Mouse (Mus musculus): Measurements from ENCODE around the gene Ffar2. TPM values are rescaled to one million over a fixed set of nuclear protein-coding genes. Genes with fewer than 3 reads are reported as not detected.

Ffar2 gene
- polyA plus RNA-seq, 1 experiment from 2014 or later = 0.10 TPM

DNA sequence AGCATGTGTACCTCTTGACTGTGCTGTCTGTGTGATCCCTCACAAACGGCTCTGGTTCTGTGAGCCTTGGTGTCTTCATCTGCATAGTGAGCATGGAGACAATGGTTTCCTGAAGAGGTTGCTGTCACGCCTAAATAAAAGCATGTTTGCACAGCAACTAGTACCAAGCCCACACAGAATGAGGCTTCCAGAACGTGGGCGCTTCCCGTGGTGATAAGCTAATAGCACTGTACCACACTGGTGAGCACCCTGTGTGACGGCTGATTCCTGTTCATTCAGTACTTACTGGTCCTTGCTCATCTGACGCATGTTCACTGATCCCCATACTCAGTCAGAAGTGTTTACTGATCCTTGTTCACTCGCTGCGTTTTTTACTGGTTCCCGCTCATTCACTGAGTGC is 33.4 kb downstream of the Ffar2 start:
- Histone ChIP-seq H3K36me3 (ENCODE audit: control insufficient read depth, insufficient read depth, low read length) (no peaks in the 10 kb centered on the region), H3K4me1 (ENCODE audit: control insufficient read depth, insufficient read depth, low read depth, low read length) (no peaks in the 10 kb centered on the region; the same call in 1 of the 2 replicates), H3K27me3 (replicated peaks; ENCODE audit: control insufficient read depth, insufficient read depth, low read length) (0 out of 2 replicates have a peak, but pooled peaks cover 2% of the 10 kb centered on the region), H3K4me2 (ENCODE audit: low read length) (no peak overlapping the region), H3K4me3 (ENCODE audit: low read length) (no peak overlapping the region), H3K9ac (ENCODE audit: low read depth, low read length) (no peak overlapping the region), H3K9me3 (ENCODE audit: control insufficient read depth, low read length) (no peaks in the 10 kb centered on the region), H3K27ac (ENCODE audit: low read depth, low read length) (no peak overlapping the region)
- ATAC-seq = no peak
- 69% methylated on average over 10 of the region's 10 CpGs for WGBS

DNA sequence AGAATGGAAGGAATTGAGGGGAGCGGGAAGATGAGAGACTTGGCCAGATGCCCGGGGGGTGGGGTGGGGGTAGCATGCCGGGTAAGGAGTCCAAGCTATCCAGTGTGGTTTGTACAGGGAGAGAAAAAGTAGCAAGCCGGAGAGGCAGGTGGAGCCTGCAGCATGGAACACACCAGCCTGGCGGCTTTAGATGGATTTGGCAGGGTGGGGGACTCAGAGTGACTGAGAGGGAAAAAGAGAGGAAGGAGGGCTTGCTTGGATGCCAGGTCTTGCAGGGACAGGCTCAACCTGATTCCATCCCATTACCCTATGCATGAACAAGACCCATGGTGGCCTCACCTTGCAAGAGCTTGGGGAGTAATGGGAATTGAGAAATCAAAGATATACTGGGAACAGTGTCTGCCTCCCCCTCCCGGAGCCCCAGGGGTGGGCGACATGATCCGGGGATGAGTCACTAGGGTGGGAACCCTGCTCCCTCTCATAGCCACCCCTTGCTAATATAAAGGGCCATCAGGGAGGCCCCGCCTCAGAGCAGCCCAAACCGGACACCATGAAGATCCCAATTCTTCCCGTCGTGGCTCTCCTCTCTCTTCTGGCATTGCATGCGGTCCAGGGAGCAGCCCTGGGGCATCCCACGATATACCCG is 36.1 kb downstream of the Ffar2 start, which contains the start of gene Krtdap:
Gene Krtdap, plus strand, starts transcription at position 520 of the 646 bp plus-strand sequence.
- H3K27me3 ChIP-seq (replicated peaks; ENCODE audit: control insufficient read depth, insufficient read depth, low read length) = 0 out of 2 replicates have a peak, but pooled peaks cover 2% of the 10 kb centered on the region
- WGBS = 47% methylated on average over 15 of the region's 15 CpGs
- ATAC-seq = no peak
- no peaks in the 10 kb centered on the region; the same call in 1 of the 2 replicates for H3K4me1 ChIP-seq (ENCODE audit: control insufficient read depth, insufficient read depth, low read depth, low read length)
- H3K9me3 ChIP-seq (ENCODE audit: control insufficient read depth, low read length) = no peaks in the 10 kb centered on the region
- no peak within 1 kb of the TSS for H3K9ac ChIP-seq (ENCODE audit: low read depth, low read length)
- H3K27ac ChIP-seq (ENCODE audit: low read depth, low read length) = no peak within 1 kb of the TSS
- H3K4me2 ChIP-seq (ENCODE audit: low read length) = no peak within 1 kb of the TSS
- H3K36me3 ChIP-seq (ENCODE audit: control insufficient read depth, insufficient read depth, low read length) = no peaks in the 10 kb centered on the region
- no peak within 1 kb of the TSS for H3K4me3 ChIP-seq (ENCODE audit: low read length)

DNA sequence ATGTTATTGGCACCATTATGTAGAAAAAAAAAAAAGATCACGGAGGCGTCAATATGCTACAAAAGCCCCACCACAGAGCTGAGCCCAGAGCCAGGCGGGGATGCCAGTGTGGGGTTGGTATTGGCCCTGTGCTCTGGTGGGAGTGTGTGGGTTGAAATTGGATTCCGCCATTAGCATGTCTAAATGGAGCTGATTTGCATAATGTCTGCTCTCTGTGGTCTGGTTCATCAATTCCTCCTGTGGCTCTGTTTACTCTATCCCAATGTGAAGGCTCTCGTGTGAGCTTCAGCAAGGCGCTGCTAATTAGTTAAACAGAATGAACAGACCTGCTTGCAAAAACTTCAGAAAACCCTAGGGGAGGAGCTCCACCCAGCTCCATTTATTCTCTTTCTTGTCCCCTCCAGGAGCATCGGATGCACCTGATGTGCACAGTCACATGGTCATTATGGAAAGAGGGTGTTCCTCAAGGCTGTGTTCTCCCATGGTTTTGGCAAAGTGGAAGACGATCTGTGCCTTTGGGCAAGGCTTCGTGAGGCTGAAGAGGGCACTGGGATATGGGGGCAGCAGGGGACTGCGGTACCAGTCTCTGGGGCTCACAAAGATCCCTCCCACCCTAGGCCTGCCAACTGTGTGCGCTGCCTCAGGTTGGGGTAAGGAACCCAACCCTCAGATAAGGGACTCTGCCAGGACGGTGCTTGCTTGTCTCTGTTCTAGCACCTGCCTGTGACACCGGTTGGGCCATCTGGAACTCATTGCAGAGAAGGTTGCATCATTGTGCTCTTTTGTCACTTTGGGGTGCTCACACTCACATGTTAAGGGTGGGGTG is 37.6 kb downstream of the Ffar2 start:
- H3K36me3 ChIP-seq (ENCODE audit: control insufficient read depth, insufficient read depth, low read length) = no peaks in the 10 kb centered on the region
- peak; percentile 87 for ATAC-seq

DNA sequence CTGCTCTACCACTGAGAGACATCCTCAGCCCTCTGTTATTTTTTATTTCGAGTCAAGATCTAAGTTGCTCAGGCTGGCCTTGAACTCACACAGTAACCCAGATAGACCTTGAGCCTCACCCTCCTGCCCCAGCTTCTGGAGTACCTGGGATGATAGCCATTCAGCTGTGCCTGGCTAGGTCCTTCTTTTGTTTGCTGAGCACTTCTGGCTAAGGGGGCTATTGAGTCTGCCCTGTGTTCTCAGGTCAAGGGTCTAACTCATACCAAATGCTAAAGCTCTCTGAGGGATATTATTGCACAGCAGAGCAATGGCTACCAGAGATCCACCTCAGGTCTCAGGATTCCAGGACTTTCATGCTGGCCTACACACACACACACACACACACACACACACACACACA is 38.4 kb downstream of the Ffar2 start:
- WGBS = 70% methylated on average over 1 of the region's 1 CpGs
- no peak overlapping the region for H3K9ac ChIP-seq (ENCODE audit: low read depth, low read length)
- no peak overlapping the region for H3K27ac ChIP-seq (ENCODE audit: low read depth, low read length)
- no peak overlapping the region for H3K4me3 ChIP-seq (ENCODE audit: low read length)
- H3K4me2 ChIP-seq (ENCODE audit: low read length) = no peak overlapping the region
- no peaks in the 10 kb centered on the region for H3K36me3 ChIP-seq (ENCODE audit: control insufficient read depth, insufficient read depth, low read length)
- no peaks in the 10 kb centered on the region; the same call in 1 of the 2 replicates for H3K4me1 ChIP-seq (ENCODE audit: control insufficient read depth, insufficient read depth, low read depth, low read length)
- ATAC-seq = no peak; the same call in 1 of the 2 replicates
- H3K9me3 ChIP-seq (ENCODE audit: control insufficient read depth, low read length) = no peaks in the 10 kb centered on the region
- 0 out of 2 replicates have a peak, but pooled peaks cover 2% of the 10 kb centered on the region for H3K27me3 ChIP-seq (replicated peaks; ENCODE audit: control insufficient read depth, insufficient read depth, low read length)

More for the DNA sequence above, 37.6 kb downstream of the Ffar2 start:
- WGBS = 46% methylated on average over 13 of the region's 13 CpGs
- H3K4me2 ChIP-seq (ENCODE audit: low read length) = no peak overlapping the region
- H3K4me1 ChIP-seq (ENCODE audit: control insufficient read depth, insufficient read depth, low read depth, low read length) = no peaks in the 10 kb centered on the region; the same call in 1 of the 2 replicates
- H3K9ac ChIP-seq (ENCODE audit: low read depth, low read length) = no peak overlapping the region
- H3K9me3 ChIP-seq (ENCODE audit: control insufficient read depth, low read length) = no peaks in the 10 kb centered on the region
- H3K27me3 ChIP-seq (replicated peaks; ENCODE audit: control insufficient read depth, insufficient read depth, low read length) = 0 out of 2 replicates have a peak, but pooled peaks cover 2% of the 10 kb centered on the region
- no peak overlapping the region for H3K4me3 ChIP-seq (ENCODE audit: low read length)
- no peak overlapping the region for H3K27ac ChIP-seq (ENCODE audit: low read depth, low read length)

DNA sequence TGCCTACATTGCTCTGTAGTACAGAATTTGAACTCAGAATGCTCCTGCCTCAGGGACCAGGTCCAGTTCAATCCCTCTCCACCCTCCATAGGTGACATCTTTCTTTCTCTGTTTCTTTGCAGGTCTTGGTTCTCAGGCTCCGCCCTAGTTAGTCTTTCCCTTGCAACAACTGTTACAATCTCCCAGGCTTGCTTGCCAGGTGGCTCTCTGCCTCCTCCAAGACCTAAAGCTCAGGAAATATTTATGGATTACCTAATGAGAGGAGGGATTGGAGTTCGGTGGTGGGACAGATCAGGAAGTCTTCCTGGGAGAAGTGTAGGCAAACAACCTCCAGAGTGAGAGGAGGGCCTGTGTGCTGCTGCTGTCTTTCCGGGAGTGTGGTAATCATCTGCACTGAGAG is 40.9 kb downstream of the Ffar2 start:
- H3K9me3 ChIP-seq (ENCODE audit: control insufficient read depth, low read length) = no peaks in the 10 kb centered on the region
- no peaks in the 10 kb centered on the region; the same call in 1 of the 2 replicates for H3K4me1 ChIP-seq (ENCODE audit: control insufficient read depth, insufficient read depth, low read depth, low read length)
- H3K27me3 ChIP-seq (replicated peaks; ENCODE audit: control insufficient read depth, insufficient read depth, low read length) = no peaks in the 10 kb centered on the region
- no peak overlapping the region for H3K4me3 ChIP-seq (ENCODE audit: low read length)
- no peak overlapping the region for H3K4me2 ChIP-seq (ENCODE audit: low read length)
- H3K9ac ChIP-seq (ENCODE audit: low read depth, low read length) = no peak overlapping the region
- no peak for ATAC-seq
- no peaks in the 10 kb centered on the region for H3K36me3 ChIP-seq (ENCODE audit: control insufficient read depth, insufficient read depth, low read length)
- WGBS = 89% methylated on average over 3 of the region's 3 CpGs
- H3K27ac ChIP-seq (ENCODE audit: low read depth, low read length) = no peak overlapping the region

DNA sequence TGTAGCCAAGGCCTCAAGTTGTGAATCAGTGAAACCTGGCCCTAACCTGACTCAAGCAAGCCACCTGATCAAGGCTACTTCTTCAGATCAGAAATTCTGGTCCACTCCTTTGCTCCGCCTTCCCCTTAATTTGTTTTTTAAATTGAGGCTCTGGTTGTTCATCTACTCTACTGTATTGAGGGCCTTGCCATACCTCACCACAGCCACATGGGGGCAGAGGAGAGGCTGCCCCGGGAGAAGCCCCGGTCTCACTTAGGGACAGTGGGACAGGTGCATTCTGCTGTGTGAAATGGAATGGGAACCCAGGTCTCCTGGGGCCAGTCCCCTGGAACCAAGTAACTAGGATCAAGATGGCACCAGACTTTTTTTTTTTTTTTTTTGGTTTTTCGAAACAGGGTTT is 41.8 kb downstream of the Ffar2 start:
- Histone ChIP-seq H3K27me3 (replicated peaks; ENCODE audit: control insufficient read depth, insufficient read depth, low read length) (no peaks in the 10 kb centered on the region), H3K9ac (ENCODE audit: low read depth, low read length) (no peak overlapping the region), H3K36me3 (ENCODE audit: control insufficient read depth, insufficient read depth, low read length) (no peaks in the 10 kb centered on the region), H3K4me3 (ENCODE audit: low read length) (no peak overlapping the region), H3K4me2 (ENCODE audit: low read length) (no peak overlapping the region), H3K4me1 (ENCODE audit: control insufficient read depth, insufficient read depth, low read depth, low read length) (no peaks in the 10 kb centered on the region; the same call in 1 of the 2 replicates), H3K27ac (ENCODE audit: low read depth, low read length) (no peak overlapping the region), H3K9me3 (ENCODE audit: control insufficient read depth, low read length) (no peaks in the 10 kb centered on the region)
- ATAC-seq = no peak
- 76% methylated on average over 4 of the region's 4 CpGs for WGBS

DNA sequence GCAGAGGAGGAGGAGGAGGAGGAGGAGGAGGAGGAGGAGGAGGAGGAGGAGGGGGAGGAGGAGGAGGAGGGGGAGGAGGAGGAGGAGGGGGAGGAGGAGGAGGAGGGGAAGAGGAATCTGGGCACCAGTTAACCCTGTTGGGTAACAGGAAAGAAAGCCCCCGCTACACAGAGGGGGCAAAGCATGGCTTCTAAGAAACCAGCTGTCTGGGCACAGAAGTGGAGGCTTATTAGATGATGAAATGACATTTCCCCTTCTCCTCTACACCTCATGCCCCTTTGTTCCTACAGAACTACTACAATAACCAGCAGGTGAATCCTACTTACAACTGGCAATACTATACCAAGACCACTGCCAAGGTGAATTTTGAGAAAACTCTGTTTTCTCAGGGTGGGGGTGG is 45.7 kb downstream of the Ffar2 start:
- no peak for ATAC-seq
- Histone ChIP-seq H3K4me1 (ENCODE audit: control insufficient read depth, insufficient read depth, low read depth, low read length) (no peaks in the 10 kb centered on the region), H3K27me3 (replicated peaks; ENCODE audit: control insufficient read depth, insufficient read depth, low read length) (no peaks in the 10 kb centered on the region), H3K4me3 (ENCODE audit: low read length) (no peak overlapping the region), H3K9ac (ENCODE audit: low read depth, low read length) (no peak overlapping the region), H3K27ac (ENCODE audit: low read depth, low read length) (no peak overlapping the region), H3K9me3 (ENCODE audit: control insufficient read depth, low read length) (no peaks in the 10 kb centered on the region), H3K4me2 (ENCODE audit: low read length) (no peak overlapping the region), H3K36me3 (ENCODE audit: control insufficient read depth, insufficient read depth, low read length) (no peaks in the 10 kb centered on the region)
- 85% methylated on average over 1 of the region's 1 CpGs for WGBS

DNA sequence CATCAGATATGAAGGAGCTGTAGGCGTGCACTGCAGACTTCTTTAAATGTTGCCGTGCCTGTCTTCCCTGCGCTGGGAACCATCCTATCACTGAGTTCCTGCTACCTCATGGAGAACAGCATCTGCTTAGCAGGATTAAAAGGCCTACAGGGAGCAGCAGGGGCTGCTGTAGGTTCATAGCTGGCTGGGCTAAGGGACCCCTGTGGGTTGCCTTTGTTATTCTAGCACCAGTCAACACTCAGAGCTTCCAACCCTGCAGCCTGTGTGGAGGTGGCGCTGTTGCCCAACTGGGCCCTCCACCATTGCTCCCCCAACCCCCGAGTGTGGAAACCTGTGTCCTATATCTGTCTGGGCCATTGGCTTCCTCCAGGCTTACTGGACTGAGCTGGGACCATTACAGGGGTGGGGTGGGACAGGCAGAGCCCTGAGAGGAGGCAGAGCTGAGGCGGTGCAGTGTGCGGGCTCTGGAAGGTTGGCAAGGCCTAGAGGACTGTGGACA is 46.4 kb downstream of the Ffar2 start:
- Histone ChIP-seq H3K4me2 (ENCODE audit: low read length) (no peak overlapping the region), H3K4me1 (ENCODE audit: control insufficient read depth, insufficient read depth, low read depth, low read length) (no peaks in the 10 kb centered on the region), H3K36me3 (ENCODE audit: control insufficient read depth, insufficient read depth, low read length) (no peaks in the 10 kb centered on the region), H3K4me3 (ENCODE audit: low read length) (no peak overlapping the region), H3K9me3 (ENCODE audit: control insufficient read depth, low read length) (no peaks in the 10 kb centered on the region), H3K27ac (ENCODE audit: low read depth, low read length) (no peak overlapping the region), H3K9ac (ENCODE audit: low read depth, low read length) (no peak overlapping the region), H3K27me3 (replicated peaks; ENCODE audit: control insufficient read depth, insufficient read depth, low read length) (no peaks in the 10 kb centered on the region)
- WGBS = 40% methylated on average over 7 of the region's 7 CpGs
- no peak for ATAC-seq

DNA sequence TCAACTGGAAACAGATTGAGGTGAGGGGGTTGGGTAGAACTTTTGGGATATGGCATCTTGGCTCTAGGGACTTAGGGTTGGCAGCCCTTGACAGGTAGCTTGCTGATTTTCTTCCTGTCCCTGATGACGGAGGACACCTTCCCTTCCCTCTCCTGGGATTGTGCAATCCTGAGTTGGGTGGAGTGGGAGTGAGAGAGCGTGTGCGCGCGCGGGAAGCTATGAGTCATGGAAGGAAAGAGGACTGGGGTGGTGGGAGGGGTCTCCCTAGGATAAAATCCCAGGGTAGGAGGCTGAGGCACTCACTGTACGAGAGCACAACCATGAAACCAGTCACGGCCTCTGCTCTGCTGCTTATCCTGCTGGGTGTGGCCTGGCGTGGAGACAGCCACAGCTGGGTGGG is 47.5 kb downstream of the Ffar2 start:
- H3K9ac ChIP-seq (ENCODE audit: low read depth, low read length) = no peak overlapping the region
- ATAC-seq = no peak
- no peaks in the 10 kb centered on the region for H3K27me3 ChIP-seq (replicated peaks; ENCODE audit: control insufficient read depth, insufficient read depth, low read length)
- WGBS = 94% methylated on average over 9 of the region's 9 CpGs
- no peak overlapping the region for H3K27ac ChIP-seq (ENCODE audit: low read depth, low read length)
- H3K9me3 ChIP-seq (ENCODE audit: control insufficient read depth, low read length) = no peaks in the 10 kb centered on the region
- no peaks in the 10 kb centered on the region for H3K4me1 ChIP-seq (ENCODE audit: control insufficient read depth, insufficient read depth, low read depth, low read length)
- no peaks in the 10 kb centered on the region for H3K36me3 ChIP-seq (ENCODE audit: control insufficient read depth, insufficient read depth, low read length)
- H3K4me2 ChIP-seq (ENCODE audit: low read length) = no peak overlapping the region
- H3K4me3 ChIP-seq (ENCODE audit: low read length) = no peak overlapping the region

All from hindbrain, embryonic 16.5 days (tissue).